Mouse (Mus musculus): ENCODE data around the gene Erlin1.

Gene Erlin1

DNA sequence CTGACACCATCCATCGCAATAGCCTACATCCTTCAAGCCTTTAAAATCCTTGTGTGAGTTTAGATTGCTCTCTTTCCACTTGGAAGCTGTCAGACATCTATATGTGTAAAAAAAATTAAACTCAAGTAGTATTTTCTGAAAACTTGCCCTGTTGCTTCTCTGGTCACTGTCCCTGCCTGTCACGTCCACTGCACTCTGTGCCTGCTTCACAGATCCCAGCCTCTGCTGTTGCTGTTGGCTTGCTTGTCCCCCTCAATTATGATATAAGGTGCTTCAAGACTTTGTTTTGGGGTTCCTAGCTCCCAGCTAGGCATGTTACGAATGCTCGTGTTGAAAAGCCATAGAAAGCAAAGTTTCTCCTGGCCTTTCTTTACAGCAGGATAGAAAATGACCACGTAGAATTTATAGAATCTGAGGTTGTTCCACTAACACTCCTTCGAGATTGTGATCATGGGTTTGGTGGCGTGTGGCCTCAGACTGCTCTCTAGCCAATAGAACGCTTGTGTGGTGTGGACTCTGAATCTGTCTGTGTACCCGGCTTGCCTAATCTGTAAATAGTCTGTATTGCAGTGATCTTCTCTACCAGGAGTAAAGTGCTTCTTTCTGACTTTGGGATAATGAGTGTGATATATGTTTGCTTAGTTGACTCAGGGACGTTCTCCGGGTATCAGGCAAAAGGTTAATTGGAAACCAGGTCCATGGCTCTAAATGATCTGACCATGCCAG lies 70.6 kb downstream of the Erlin1 start:
- no peak for DNase-seq (ENCODE audit: low read depth)

DNA sequence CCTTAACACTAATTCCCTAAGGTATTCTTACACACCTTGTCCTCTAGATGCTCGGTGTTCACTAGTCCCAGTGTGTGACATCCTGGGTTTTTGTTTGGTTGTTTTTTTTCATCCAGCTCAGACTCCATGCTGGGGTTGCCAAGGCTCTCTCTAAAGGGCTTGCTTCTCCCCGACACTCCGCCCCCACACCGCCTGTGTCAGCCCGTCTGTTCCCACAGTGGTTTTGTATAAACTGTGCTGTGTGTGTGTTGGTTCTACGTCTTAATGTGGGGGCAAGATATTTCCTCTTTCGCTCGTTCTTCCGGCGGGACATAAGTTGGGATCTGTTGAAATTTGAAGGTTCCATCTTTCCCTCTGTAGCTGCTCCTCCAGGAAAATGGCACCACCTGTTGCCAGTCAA lies 71.5 kb downstream of the Erlin1 start:
- DNase-seq (ENCODE audit: low read depth): no peak

DNA sequence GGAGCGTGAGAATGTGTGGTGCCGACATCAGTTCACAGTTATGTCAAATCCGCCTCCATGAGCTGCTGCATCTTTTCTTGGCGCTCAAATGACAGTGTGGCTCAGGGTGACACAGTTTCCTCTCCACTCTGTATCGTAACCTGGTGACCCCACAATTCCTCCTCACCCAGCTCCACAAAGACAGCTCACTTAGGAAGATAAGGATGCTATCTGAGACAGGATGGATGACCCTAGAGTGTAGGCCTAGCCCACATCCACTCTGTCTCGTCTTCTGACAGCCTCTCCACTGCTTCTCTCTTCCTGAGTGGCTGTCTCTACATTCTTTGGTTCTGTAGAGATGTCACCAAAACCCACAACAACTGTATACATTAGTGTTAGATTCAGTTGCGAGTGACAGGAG lies 74.2 kb downstream of the Erlin1 start:
- DNase-seq (ENCODE audit: low read depth): no peak

DNA sequence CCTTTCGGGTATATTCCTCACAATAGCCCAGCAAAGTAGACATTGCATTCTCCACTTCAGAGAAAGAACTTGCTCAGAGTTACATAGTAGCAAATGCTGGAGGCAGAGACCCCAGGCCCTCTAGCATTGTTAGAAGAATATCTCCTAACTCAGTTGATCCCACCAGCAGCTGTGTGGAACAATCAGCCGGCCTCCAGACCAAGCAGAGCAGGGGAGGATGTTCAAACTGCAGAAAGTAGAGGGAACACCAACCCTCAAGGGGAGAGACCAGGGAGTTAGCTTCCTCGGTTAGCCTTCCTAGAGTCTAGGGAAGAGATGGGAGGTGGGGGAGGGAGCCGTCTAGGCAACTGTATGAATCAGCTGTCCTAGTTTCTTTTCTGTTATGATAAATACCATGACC lies 77.1 kb downstream of the Erlin1 start:
- no peak for DNase-seq (ENCODE audit: low read depth)

DNA sequence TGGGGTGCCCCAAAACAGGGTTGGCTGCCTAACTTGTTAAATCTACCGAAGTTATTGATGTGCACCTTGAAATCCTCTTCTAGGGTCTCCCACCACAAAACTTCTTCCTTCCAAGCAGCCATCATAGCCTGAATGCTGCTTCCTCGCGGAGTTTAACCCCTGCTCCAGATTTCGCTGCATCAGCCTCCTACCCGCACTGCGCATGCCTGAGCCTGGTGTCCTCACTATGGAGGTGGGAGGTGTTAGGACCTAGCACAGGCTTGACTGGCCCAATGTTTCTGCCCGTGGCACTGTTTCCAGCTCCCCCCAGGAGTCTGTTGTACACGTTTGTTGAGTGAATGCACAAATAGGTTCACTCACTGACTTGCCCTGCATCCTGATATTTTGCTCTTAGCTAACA lies 79.2 kb downstream of the Erlin1 start:
- DNase-seq (ENCODE audit: low read depth): no peak

DNA sequence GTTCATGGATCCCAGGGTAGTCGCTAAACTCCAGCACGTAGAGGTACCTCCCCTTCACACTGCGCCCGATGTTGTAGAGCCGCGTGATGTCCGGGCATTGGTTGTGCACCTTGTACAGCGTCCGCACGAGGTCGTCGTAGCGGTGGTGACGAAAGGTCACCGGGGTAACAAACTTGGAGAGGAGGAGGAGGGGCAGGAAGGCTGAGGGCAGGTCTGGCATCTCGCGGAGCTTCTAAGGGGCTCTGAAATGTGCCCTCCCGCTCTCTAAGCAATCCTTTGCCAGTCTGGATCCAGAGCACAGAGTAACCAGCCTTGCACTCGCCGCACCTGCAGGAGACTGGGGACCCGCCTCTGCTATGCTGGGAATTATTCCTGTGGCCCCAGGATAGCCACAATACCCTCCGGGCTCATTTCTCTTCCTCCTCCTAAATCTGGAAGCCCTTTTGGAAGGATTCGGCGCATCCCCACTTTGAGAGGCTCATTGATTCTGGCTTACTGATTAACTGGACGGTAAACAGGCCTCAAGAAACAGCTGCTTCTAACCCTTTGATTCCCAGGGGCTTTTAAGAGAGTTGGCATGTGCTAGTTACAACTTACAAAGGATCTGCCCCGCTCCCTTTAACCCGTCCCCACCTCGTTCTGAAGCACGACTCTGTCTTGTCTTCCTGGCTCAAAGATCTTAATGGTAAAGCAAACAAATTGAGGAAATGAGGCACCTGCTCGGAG lies 83.4 kb downstream of the Erlin1 start, which contains the start of gene Cpn1:
Gene Cpn1 (minus strand): TSS at position 488 of the 726 bp plus-strand sequence.
- no peak for DNase-seq (ENCODE audit: low read depth)
